Mouse (Mus musculus): ENCODE data around the gene Tdo2.

Tdo2 gene

GRCm38 (mm10) chr3:81944851-81945393, 31.1 kb downstream of the Tdo2 start:
- DNase-seq (ENCODE audit: extremely low spot score, low read depth, low spot score), result no peak

DNA sequence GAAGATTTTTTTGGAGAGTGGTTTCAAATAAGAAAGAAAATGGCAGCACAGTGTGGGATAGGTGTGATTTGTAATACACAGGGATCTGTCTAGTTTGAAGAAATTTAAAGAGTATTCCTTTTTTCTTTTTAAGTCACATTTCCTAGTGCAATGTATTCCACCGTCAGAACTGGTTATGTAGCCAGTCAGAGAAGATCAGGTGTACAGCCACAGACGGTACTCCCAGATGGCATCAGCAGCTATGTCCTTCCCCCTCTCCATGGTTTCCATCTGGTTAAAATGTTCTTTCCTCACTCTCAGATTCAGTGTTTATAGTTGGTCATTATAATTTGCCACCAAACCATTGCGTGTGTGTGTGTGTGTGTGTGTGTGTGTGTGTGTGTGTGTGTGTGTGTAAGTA, 32.9 kb downstream of the Tdo2 start:
- DNase-seq (ENCODE audit: extremely low spot score, low read depth, low spot score), result no peak

DNA sequence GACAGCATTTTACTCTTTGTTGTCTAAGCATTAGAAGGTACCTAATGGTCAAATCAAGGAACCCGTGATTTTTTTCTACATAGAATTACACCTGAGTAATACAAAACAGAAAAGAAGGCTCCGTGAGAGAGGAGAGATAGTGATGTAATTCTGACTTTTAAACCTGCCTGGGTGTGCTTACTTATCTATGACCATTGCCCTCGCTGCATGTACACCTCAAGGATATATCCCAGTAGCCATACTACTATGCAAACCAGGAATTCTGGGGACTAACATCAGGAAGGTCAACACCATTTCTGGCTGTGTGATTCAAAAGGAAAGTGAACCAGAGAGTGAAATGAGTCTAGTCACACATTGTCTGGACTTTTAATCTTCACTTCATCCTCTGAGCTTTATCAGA, 33.7 kb downstream of the Tdo2 start:
- no peak for DNase-seq (ENCODE audit: extremely low spot score, low read depth, low spot score)

GRCm38 (mm10) chr3:81938924-81939323, 37.1 kb downstream of the Tdo2 start:
- DNase-seq (ENCODE audit: extremely low spot score, low read depth, low spot score), result no peak

- no peak for DNase-seq (ENCODE audit: extremely low spot score, low read depth, low spot score)
Measured at GRCm38 (mm10) chr3:81933348-81933747, 42.7 kb downstream of the Tdo2 start.

GRCm38 (mm10) chr3:81932141-81933101, 43.6 kb downstream of the Tdo2 start, which contains the start of gene Ctso:
Gene Ctso, plus strand, starts transcription at chr3:81932601.
- DNase-seq (ENCODE audit: extremely low spot score, low read depth, low spot score), result peak; percentile 49

DNA sequence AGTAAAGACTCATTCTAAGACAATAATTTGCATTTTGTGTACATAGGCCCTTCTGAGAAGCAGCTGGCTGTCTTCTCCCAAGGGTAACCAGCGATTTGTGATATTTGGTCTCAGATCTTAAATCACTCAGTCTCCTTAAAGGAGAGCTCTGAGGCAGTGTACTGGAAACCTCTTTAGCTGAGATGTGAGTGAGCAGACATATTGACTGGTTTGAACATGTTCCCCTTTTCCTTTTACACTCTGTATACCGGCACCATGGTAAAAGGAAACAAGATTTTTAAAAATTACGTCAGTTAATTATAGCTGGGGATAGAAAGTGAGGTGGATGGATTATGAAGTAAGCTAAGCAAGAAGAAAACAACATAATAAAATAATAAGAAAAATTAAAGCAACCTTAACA, 44.3 kb downstream of the Tdo2 start:
- no peak for DNase-seq (ENCODE audit: extremely low spot score, low read depth, low spot score)

GRCm38 (mm10) chr3:81929073-81929472, 46.9 kb downstream of the Tdo2 start:
- no peak for DNase-seq (ENCODE audit: extremely low spot score, low read depth, low spot score)

DNA sequence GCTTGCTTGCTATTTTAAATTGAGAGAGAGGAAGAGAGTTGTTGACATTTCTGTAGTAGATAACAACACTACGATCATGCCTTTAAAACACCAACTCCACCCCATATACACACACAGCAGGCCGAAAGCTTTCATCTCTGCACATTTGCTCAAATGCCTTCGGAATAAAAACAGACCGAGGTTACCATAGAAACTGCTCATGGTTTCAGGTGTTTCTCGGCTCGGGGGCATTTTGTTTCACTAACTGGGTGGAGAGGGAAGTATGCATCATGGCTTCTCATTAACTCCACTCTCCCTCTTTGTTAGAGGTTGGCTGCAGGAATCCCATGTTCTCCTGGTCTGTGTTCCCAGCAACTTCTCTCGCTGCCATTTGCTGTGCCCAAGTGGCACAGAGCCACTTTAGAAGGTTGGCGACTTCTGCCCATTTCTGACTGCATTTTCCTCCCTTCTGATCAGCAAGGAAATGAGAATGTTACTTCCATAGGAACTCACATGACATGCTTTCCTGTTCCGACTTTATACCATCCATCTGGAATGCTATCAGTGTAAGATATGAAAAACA, 49.2 kb downstream of the Tdo2 start:
- no peak for DNase-seq (ENCODE audit: extremely low spot score, low read depth, low spot score)

GRCm38 (mm10) chr3:81925856-81926255, 50.1 kb downstream of the Tdo2 start:
- DNase-seq (ENCODE audit: extremely low spot score, low read depth, low spot score), result no peak

DNA sequence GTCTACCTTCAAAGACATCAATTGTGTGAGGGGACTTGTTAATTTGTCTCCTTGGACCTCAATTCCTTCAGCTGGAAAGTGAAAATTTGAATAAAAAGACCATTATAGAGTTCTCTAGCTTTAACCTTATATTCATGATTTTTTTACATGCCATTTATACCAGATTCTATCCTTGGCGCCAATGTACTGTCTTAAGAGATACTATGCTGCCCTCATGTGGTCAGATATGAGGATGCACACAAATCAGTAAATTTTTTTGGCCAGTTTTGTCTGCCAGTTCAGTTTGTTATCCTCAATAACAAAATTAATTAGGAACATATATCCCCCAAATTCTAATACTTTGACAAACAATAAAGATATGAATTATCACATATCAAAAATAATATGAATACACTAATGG, 51.1 kb downstream of the Tdo2 start:
- peak; percentile 70 for DNase-seq (ENCODE audit: extremely low spot score, low read depth, low spot score)

DNA sequence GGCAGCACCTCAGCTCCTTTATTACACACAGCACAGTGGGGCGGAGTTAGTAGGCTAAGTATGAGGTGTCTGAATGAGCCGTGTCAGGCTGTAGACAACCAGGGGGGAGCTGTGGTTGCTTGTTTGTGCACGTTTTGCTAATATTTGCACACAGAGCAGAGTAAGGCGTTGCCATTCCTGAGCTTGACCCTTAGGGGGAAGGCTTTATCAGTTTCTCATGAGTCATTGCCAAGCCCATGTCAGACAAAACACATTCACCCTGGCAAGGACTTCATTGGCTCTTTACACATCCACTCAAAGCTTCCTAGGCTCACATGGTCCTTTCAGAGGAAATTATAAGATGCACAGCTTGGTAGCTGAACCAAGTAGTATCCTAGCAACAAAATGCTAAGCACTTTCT, 53.1 kb downstream of the Tdo2 start:
- DNase-seq (ENCODE audit: extremely low spot score, low read depth, low spot score), result no peak

DNA sequence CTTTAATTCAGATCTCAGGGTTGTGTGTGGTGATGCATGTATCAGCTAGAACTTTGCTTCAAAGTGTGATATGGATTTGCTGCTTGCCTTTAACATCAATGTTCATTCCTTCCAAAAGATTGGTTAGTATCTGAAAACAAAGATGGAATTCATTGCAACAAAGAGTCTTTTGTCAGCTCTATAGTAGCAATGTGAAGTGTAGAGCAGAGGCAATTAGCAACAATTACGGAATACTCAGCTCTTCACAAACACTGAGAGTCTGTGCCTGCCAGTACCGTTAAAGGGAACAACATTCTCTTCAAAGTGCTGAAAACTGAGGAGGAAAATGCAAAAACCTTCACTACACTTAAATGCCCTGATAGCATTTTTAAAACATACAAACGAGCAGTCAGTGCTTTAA, 56.3 kb downstream of the Tdo2 start:
- DNase-seq (ENCODE audit: extremely low spot score, low read depth, low spot score), result no peak

GRCm38 (mm10) chr3:81918215-81918614, 57.8 kb downstream of the Tdo2 start:
- DNase-seq (ENCODE audit: extremely low spot score, low read depth, low spot score), result no peak

DNA sequence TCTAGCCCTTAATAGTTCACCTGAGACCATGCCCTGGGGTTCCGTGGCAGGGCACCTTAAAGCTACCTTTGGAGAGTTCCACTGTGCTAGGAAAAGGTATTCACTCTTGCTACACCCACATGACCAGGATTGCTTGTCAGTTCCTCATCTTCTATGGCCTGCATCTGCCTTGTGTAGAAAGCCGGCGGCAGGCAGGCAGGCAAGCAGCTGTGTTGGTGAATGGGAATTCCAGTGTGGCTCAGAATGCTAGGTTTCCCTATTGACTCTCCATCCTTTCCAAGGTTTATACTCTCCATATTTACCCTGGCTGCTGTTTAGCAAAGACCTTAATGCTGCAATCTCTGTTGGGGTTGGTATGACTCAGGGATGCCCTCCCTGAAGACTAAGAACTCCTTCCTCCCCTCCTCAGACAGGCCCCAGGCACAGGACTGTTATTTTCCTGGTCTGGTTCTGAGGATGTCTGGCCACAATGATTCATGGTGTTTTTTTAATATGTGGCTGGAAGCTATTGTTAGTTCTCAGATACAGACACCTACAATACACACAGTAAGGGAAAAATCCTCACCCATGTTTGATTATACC, 58.6 kb downstream of the Tdo2 start:
- no peak for DNase-seq (ENCODE audit: extremely low spot score, low read depth, low spot score)

DNA sequence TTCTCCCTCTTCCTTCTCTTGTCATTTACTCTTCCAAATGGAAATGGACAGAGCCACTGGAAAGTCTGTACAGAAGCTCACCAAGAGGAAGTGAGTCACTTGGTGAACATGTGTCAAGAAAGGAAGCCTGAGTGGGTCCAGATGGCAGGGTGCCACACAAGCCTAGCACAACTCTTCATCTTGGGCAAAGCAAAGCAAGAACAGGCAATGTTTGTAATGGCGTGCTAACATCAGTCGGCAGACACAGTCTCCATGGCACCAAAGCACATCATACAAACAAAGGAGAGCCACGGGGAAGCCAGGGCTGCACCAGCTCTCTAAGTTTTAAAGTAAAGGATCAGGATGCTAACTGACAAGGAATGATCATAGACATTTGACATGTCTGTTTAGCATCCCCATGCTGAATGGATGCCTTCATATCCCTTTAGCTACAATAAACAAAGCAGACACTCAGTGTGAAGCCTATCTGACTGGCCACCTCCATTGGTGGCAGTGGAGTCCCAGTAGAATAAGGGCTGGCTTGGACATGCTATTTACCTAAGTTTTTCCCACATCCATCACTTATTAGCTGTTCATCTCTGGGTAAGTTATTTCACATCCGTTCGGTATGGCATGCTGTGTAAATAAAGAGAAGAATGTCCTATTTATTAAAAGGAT, 59.8 kb downstream of the Tdo2 start:
- no peak for DNase-seq (ENCODE audit: extremely low spot score, low read depth, low spot score)

- no peak for DNase-seq (ENCODE audit: extremely low spot score, low read depth, low spot score)
Measured at GRCm38 (mm10) chr3:81910286-81911036, 65.5 kb downstream of the Tdo2 start.
